Mouse (Mus musculus) liver, embryonic 15.5 days (tissue): ENCODE data around the gene Nudt2. TPM values are rescaled to one million over a fixed set of nuclear protein-coding genes. Genes with fewer than 3 reads are reported as not detected.

Experiments used
- ATAC-seq: fragments of 200-750 bp; cut with Nextera tagmentation; 2 replicates; pipeline ENCODE4 v1.8.0; 2017; ENCODE audit warnings: moderate number of reproducible peaks, mild to moderate bottlenecking, moderate library complexity; ENCODE audit not compliant: insufficient read depth
- H3K27ac ChIP-seq: fragments of 300-500 bp; sonication (generic); replicated peaks from 2 replicates; pipeline ENCODE4 v1.5.1; 2015; ENCODE audit warnings: mild to moderate bottlenecking, inconsistent platforms
- H3K27me3 ChIP-seq: fragments of 300-500 bp; sonication (generic); 2 replicates; pipeline ENCODE4 v1.6.1; 2015; ENCODE audit warnings: mild to moderate bottlenecking, inconsistent platforms
- H3K36me3 ChIP-seq: fragments of 300-500 bp; sonication (generic); replicated peaks from 2 replicates; pipeline ENCODE4 v1.6.1; 2015; ENCODE audit warnings: moderate library complexity, mild to moderate bottlenecking, inconsistent platforms
- H3K4me1 ChIP-seq: fragments of 300-500 bp; sonication (generic); replicated peaks from 2 replicates; pipeline ENCODE4 v1.6.1; 2015; ENCODE audit warnings: inconsistent platforms
- H3K4me2 ChIP-seq: fragments of 300-500 bp; sonication (generic); 2 replicates; pipeline ENCODE4 v1.6.1; 2015; ENCODE audit warnings: moderate library complexity, mild to moderate bottlenecking, inconsistent platforms
- H3K4me3 ChIP-seq: fragments of 300-500 bp; sonication (generic); replicated peaks from 2 replicates; pipeline ENCODE4 v1.5.1; 2015; ENCODE audit warnings: mild to moderate bottlenecking, inconsistent platforms
- H3K9ac ChIP-seq: fragments of 300-500 bp; sonication (generic); 2 replicates; pipeline ENCODE4 v1.6.1; 2015; ENCODE audit warnings: moderate library complexity, mild to moderate bottlenecking, inconsistent platforms
- H3K9me3 ChIP-seq: fragments of 300-500 bp; sonication (generic); replicated peaks from 2 replicates; pipeline ENCODE4 v1.6.1; 2016; ENCODE audit warnings: inconsistent platforms
- WGBS: fragments of 180-500 bp; shearing (Covaris S2); methylation state at CpG from one replicate; pipeline ENCODE4 v1.1.7; 2015; ENCODE audit warnings: mixed read lengths; ENCODE audit not compliant: insufficient replicate concordance; 5-methylcytosine and 5-hydroxymethylcytosine counted together
- polyA plus RNA-seq: library from polyadenylated mRNA; unstranded; fragments of >200 nt; fragmentation: Nextera tagmentation; extraction: Ambion mirVana; gene quantifications from 2 replicates; pipeline ENCODE4 v1.2.1, GENCODE M21; 2015

Nudt2 gene
- polyA plus RNA-seq, 1 experiment from 2014 or later, result 22.3 TPM

DNA sequence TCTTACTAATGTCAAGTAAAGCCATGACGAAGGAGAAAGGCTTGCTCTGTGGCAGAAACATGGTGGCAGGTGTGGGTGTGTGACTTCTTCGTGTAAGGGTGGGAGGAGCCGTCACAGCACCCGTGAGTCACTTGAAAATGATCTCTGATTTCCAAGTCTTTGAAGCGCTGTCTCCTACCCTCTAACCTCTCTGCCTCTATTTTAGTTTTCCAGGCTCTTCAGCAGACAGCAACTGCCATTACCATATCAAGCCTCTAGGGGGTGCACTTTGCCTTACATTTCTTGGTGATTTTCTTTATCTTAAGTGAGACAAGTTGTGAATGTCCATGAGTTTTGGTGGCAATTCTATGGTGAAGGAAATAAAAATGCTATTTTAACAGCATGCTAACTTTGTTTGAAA is 57.8 kb downstream of the Nudt2 start:
- Histone ChIP-seq H3K9me3 (no peaks in the 10 kb centered on the region), H3K4me2 (no peak overlapping the region), H3K36me3 (no peaks in the 10 kb centered on the region), H3K9ac (no peak overlapping the region), H3K27ac (no peak overlapping the region), H3K27me3 (peaks cover 9% of the 10 kb centered on the region; the same call in 1 of the 2 replicates), H3K4me3 (no peak overlapping the region), H3K4me1 (no peaks in the 10 kb centered on the region)
- 48% methylated on average over 5 of the region's 5 CpGs for WGBS
- no peak for ATAC-seq

DNA sequence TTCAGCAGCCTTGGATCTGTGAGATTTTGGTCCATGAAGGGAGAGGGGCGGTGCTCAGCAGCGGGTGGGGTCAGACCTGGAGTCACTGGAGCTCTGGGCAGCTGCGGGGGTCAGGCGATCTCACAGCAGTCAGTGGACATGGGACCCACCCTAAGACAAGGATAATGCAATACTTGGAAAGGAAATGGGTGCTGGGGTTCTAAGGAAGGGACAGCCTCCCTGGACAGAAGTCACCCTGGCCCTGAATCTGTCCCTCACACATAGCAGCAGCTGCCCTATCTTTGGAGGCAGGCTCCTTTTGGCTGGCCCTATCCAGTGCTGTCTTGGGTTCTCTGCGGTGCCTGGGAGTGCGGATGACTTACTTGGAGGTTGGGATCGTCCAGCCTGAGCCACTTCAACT is 58.9 kb downstream of the Nudt2 start:
- no peak overlapping the region for H3K9ac ChIP-seq
- no peak for ATAC-seq
- H3K9me3 ChIP-seq, result no peaks in the 10 kb centered on the region
- H3K4me2 ChIP-seq, result no peak overlapping the region
- WGBS, result 57% methylated on average over 7 of the region's 7 CpGs
- peaks cover 9% of the 10 kb centered on the region; the same call in 1 of the 2 replicates for H3K27me3 ChIP-seq
- H3K36me3 ChIP-seq, result no peaks in the 10 kb centered on the region
- H3K4me1 ChIP-seq, result no peaks in the 10 kb centered on the region
- H3K27ac ChIP-seq, result no peak overlapping the region
- no peak overlapping the region for H3K4me3 ChIP-seq

DNA sequence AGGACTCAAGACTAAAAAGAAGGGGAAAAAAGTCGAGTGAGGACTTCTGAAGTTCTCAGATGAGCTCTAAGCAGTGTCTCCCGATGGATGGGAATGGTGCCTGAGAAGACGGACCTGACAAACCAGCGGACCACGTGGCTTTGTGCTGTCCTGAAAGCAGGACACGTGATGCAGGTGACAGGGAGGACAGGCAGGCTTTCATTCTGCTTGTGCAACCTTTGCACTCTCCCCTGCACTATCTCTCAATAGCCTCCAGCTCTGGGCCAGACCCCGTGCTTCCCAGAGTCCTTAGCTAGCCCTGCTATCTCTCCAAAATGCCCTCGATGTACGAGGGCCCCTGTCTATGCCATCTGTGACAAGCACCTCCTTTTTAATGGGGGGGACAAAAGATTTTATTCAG is 59.9 kb downstream of the Nudt2 start:
- Histone ChIP-seq H3K9me3 (no peaks in the 10 kb centered on the region), H3K27me3 (peaks cover 9% of the 10 kb centered on the region; the same call in 1 of the 2 replicates), H3K9ac (no peak overlapping the region), H3K4me1 (no peaks in the 10 kb centered on the region), H3K4me3 (no peak overlapping the region), H3K27ac (no peak overlapping the region), H3K36me3 (no peaks in the 10 kb centered on the region), H3K4me2 (no peak overlapping the region)
- peak; percentile 28; the same call in 1 of the 2 replicates for ATAC-seq
- 53% methylated on average over 9 of the region's 9 CpGs for WGBS

DNA sequence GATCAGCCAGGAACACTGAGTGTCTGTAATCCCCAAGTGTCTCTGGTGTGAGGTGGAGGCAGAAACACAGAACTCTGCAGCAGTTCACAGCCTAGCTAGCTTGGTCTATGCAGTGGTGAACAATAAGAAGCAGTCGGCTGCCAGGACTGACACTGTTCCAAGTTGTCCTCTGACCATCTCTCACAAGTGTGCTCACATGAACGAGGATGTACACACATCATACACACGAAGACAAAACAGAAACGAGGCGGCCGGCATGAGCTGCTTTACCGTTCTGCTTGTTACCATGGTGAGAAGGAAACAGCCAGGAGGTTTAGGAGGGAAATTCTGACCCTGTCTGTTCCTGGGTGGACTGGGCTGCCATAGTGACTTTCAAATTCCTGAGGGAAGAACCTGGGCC is 61.6 kb downstream of the Nudt2 start:
- H3K27me3 ChIP-seq, result peaks cover 4% of the 10 kb centered on the region; the same call in 1 of the 2 replicates
- H3K4me2 ChIP-seq, result no peak overlapping the region
- ATAC-seq, result no peak
- no peak overlapping the region for H3K4me3 ChIP-seq
- no peak overlapping the region for H3K9ac ChIP-seq
- no peaks in the 10 kb centered on the region for H3K36me3 ChIP-seq
- no peaks in the 10 kb centered on the region for H3K4me1 ChIP-seq
- WGBS, result 66% methylated on average over 7 of the region's 7 CpGs
- H3K27ac ChIP-seq, result no peak overlapping the region
- H3K9me3 ChIP-seq, result no peaks in the 10 kb centered on the region

DNA sequence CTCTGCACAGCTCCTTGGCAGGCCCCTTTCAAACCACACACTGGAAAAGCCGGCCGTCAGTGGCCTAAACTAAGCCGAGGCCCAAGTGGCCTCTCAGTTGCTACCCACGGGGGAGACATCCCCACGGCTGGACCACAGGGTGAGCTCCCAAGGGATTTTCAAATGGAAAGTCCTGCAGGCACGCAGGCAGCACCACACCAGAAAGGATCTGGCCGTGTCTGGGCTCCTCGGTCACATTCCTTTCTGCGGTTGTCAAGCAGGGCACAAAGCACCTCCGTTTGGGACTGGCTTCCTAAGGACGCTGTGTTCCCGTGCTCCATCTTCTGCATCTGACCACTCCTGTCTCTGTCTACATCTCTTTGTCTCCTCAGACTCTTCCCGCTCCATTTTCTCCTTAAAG is 62.1 kb downstream of the Nudt2 start:
- Histone ChIP-seq H3K9me3 (no peaks in the 10 kb centered on the region), H3K36me3 (no peaks in the 10 kb centered on the region), H3K27me3 (peaks cover 4% of the 10 kb centered on the region; the same call in 1 of the 2 replicates), H3K9ac (no peak overlapping the region), H3K27ac (no peak overlapping the region), H3K4me2 (no peak overlapping the region), H3K4me3 (no peak overlapping the region), H3K4me1 (no peaks in the 10 kb centered on the region)
- 50% methylated on average over 13 of the region's 13 CpGs for WGBS
- ATAC-seq, result no peak

DNA sequence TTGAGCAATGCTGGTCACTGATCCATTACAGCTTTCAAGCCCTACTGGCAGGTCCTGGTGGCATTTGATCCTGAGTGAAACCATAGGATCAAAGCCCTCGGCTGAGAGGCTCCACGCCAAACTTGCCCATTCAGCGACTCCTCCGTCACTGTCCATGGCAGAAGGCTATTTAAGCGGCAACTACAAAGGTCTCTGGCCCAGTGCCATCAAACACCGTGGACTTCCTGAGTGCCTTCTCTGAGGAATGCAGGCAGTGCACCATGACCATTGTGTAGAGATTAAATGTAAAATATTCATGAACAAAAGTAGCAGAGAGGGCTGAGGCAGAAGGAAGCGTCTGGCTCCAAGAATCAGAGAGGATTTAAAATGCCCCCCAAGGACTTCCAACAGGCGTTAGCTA is 63.0 kb downstream of the Nudt2 start:
- no peaks in the 10 kb centered on the region for H3K4me1 ChIP-seq
- H3K4me2 ChIP-seq, result no peak overlapping the region
- peaks cover 4% of the 10 kb centered on the region; the same call in 1 of the 2 replicates for H3K27me3 ChIP-seq
- 44% methylated on average over 8 of the region's 8 CpGs for WGBS
- H3K27ac ChIP-seq, result no peak overlapping the region
- ATAC-seq, result no peak
- no peaks in the 10 kb centered on the region for H3K9me3 ChIP-seq
- H3K9ac ChIP-seq, result no peak overlapping the region
- H3K36me3 ChIP-seq, result no peaks in the 10 kb centered on the region
- no peak overlapping the region for H3K4me3 ChIP-seq

Other genes starting within 250 kb of the Nudt2 start
- 22.9 and 25.0 TPM in 2 replicates for gene Ubap2, start 190.0 kb upstream of the Nudt2 start, polyA plus RNA-seq
- gene Dcaf12, start 150.3 kb upstream of the Nudt2 start, polyA plus RNA-seq, result 75.9 and 82.7 TPM in 2 replicates
- 32.4 and 34.2 TPM in 2 replicates for gene Ubap1, start 116.2 kb upstream of the Nudt2 start, polyA plus RNA-seq
- 5.3 and 5.5 TPM in 2 replicates for gene Kif24, start 264 bp upstream of the Nudt2 start, polyA plus RNA-seq
- 1.3 and 1.5 TPM in 2 replicates for gene AI464131, start 37.9 kb downstream of the Nudt2 start, polyA plus RNA-seq
- gene 1110017D15Rik, start 52.2 kb downstream of the Nudt2 start, polyA plus RNA-seq, result not detected in 2 replicates
- 0.48 and 0.88 TPM in 2 replicates for gene Fam219a, start 104.4 kb downstream of the Nudt2 start, polyA plus RNA-seq
- 4.0 and 4.8 TPM in 2 replicates for gene Dnaic1, start 104.6 kb downstream of the Nudt2 start, polyA plus RNA-seq
- gene Enho, start 175.2 kb downstream of the Nudt2 start, polyA plus RNA-seq, result 2.3 and 3.3 TPM in 2 replicates
- 0.25 and 0.31 TPM in 2 replicates for gene Cntfr, start 231.9 kb downstream of the Nudt2 start, polyA plus RNA-seq
- 36.0 and 43.2 TPM in 2 replicates for gene Il11ra1, start 234.8 kb downstream of the Nudt2 start, polyA plus RNA-seq
- 29.8 and 31.9 TPM in 2 replicates for gene Rpp25l, start 248.4 kb downstream of the Nudt2 start, polyA plus RNA-seq